Mouse (Mus musculus) heart, adult 2 months (tissue): ENCODE measurements around the gene Kcnn3.

Experiments used
- EP300 ChIP-seq: fragments of 200-500 bp; IDR thresholded peaks from 2 replicates; pipeline ENCODE4 v1.6.1; 2011; ENCODE audit warnings: low read depth, low read length, control low read depth; ENCODE audit not compliant: insufficient read depth
- POLR2A ChIP-seq: fragments of 200-500 bp; IDR thresholded peaks from 2 replicates; pipeline ENCODE4 v1.6.1; 2011; ENCODE audit warnings: mild to moderate bottlenecking, low read depth, low read length, control low read depth; ENCODE audit not compliant: insufficient read depth

DNA sequence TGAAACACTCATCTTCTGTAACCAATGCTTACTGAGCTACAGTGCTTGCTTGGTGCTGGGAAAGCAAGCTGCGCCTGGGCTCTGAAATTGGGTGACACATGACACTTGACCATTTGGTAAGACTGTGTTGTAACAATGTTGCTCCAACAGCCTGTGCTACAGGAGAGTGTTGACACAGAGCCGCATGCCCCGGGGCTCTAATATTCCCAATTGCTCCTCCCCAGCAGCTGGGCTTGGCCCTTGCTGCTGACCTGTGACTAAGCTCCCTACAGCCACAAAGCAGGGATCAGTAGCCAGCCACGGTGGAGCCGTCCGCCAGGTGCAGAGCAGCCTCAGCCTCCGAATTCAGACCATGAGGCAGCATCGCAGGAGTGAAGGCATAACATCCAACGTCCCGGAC, 58.8 kb downstream of the Kcnn3 start:
- no peak for TF ChIP-seq EP300
- TF ChIP-seq POLR2A: no peak
